Mouse (Mus musculus) testis, adult 2 months (tissue): ENCODE results near the gene Tpst2. TPM values are rescaled to one million over a fixed set of nuclear protein-coding genes. Genes with fewer than 3 reads are reported as not detected.

ENCODE experiments used
- H3K27ac ChIP-seq: fragments of 200-500 bp; 2 replicates; pipeline ENCODE4 v1.5.1; 2012; ENCODE audit warnings: low read depth, low read length; ENCODE audit not compliant: control insufficient read depth, insufficient read depth
- H3K27me3 ChIP-seq: fragments of 200-500 bp; 2 replicates; pipeline ENCODE4 v1.6.1; 2012; ENCODE audit warnings: mild to moderate bottlenecking, low read length, moderate library complexity; ENCODE audit not compliant: control insufficient read depth, insufficient read depth
- H3K36me3 ChIP-seq: fragments of 200-500 bp; 2 replicates; pipeline ENCODE4 v1.6.1; 2012; ENCODE audit warnings: mild to moderate bottlenecking, low read length; ENCODE audit not compliant: control insufficient read depth, insufficient read depth
- H3K4me1 ChIP-seq: fragments of 200-500 bp; 2 replicates; pipeline ENCODE4 v1.6.1; 2012; ENCODE audit warnings: low read length; ENCODE audit not compliant: control insufficient read depth, insufficient read depth
- H3K4me3 ChIP-seq: fragments of 200-500 bp; 2 replicates; pipeline ENCODE4 v1.5.1; 2012; ENCODE audit warnings: low read depth, mild to moderate bottlenecking, low read length, moderate library complexity, mixed read lengths; ENCODE audit not compliant: control insufficient read depth
- CTCF ChIP-seq: fragments of 200-500 bp; IDR thresholded peaks from 2 replicates; pipeline ENCODE4 v1.5.1; 2012; ENCODE audit warnings: low read depth, mild to moderate bottlenecking, inconsistent platforms, low read length, moderate library complexity; ENCODE audit not compliant: control insufficient read depth, insufficient read depth, insufficient replicate concordance
- POLR2A ChIP-seq: fragments of 200-500 bp; IDR thresholded peaks from 2 replicates; pipeline ENCODE4 v1.6.1; 2012; ENCODE audit warnings: low read depth, mild to moderate bottlenecking, inconsistent platforms, low read length, moderate library complexity; ENCODE audit not compliant: control insufficient read depth
- polyA plus RNA-seq: library from polyadenylated mRNA; depleted of rRNA; stranded (reverse); fragments of >200 nt; gene quantifications from 2 replicates; pipeline ENCODE4 v1.2.3, GENCODE M21; 2012

Gene Tpst2
- polyA plus RNA-seq, 1 experiment = 6.6 TPM

- Histone ChIP-seq H3K27ac (peak overlapping the region; percentile 59), H3K4me1 (peaks cover 15% of the 10 kb centered on the region), H3K27me3 (no peaks in the 10 kb centered on the region), H3K36me3 (peaks cover 6% of the 10 kb centered on the region), H3K4me3 (peak overlapping the region; percentile 98)
- TF ChIP-seq POLR2A (no peak), CTCF (no peak)
Measured at GRCm38 (mm10) chr5:112326446-112327009, 50.0 kb downstream of the Tpst2 start.

- Histone ChIP-seq H3K36me3 (peaks cover 9% of the 10 kb centered on the region), H3K4me3 (no peak overlapping the region), H3K4me1 (peaks cover 15% of the 10 kb centered on the region), H3K27ac (no peak overlapping the region), H3K27me3 (no peaks in the 10 kb centered on the region)
- TF ChIP-seq CTCF (no peak), POLR2A (no peak)
Measured at GRCm38 (mm10) chr5:112327854-112328253, 51.4 kb downstream of the Tpst2 start.

DNA sequence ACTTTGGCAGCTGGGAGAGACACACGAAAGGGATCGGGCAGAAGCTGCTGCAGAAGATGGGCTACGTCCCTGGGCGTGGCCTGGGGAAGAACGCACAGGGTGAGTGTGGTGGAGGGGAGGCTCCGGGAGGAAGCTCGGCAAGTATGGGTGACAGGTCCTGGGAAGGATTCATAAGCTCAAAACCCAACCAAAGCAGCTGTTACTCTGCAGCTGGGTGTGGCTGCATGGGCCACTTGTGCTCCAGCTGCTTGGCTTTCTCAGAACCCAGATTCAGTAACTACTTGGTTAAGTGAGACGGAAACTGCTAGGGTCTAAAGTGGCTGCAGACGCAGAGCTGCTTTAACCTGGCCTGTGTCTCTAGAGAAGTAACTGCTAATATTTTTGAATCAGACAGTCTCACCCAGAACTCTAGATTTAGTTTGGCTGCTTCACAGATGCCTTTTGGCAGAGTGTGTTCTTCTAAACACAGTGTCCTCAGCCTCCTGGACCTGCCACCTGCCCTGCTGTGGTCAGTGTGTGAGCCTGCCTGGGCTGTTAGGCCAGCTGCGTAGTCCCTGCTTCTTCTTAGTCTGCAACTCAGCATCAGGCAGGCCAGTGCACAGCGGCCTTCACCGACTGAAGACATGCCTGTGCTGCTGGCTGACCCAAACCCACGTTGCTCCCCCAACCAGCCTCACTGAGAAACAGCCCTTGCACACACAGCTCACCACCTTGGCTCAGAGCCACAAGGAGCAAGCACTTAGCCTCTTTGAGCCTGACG lies 53.5 kb downstream of the Tpst2 start:
- Histone ChIP-seq H3K4me3 (no peak overlapping the region), H3K27ac (no peak overlapping the region), H3K36me3 (peaks cover 9% of the 10 kb centered on the region), H3K27me3 (no peaks in the 10 kb centered on the region), H3K4me1 (peaks cover 8% of the 10 kb centered on the region)
- TF ChIP-seq POLR2A (no peak), CTCF (no peak)

DNA sequence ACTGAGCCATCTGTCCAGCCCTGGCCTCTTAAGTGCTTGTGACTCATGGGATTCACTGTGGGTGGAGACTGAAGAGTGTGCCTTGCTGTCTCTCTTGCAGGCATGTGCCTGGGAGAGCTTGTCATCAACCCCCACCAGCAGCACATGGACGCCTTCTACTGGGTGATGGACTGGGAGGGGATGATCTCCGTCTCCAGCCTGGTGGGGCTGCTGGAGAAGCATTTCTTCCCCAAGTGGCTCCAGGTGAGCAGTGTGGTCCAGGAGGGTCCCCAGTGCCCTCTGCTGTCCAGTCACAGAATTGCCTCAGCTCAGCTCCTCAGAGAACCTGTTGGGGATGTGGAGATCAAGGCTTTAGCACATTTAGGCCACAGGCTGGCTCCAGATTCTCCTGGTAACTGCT lies 59.0 kb downstream of the Tpst2 start:
- H3K36me3 ChIP-seq = peaks cover 6% of the 10 kb centered on the region
- no peaks in the 10 kb centered on the region for H3K27me3 ChIP-seq
- TF ChIP-seq POLR2A (no peak), CTCF (peak; percentile 63; the same call in 1 of the 2 replicates)
- no peak overlapping the region for H3K4me3 ChIP-seq
- H3K4me1 ChIP-seq = no peaks in the 10 kb centered on the region
- no peak overlapping the region for H3K27ac ChIP-seq

DNA sequence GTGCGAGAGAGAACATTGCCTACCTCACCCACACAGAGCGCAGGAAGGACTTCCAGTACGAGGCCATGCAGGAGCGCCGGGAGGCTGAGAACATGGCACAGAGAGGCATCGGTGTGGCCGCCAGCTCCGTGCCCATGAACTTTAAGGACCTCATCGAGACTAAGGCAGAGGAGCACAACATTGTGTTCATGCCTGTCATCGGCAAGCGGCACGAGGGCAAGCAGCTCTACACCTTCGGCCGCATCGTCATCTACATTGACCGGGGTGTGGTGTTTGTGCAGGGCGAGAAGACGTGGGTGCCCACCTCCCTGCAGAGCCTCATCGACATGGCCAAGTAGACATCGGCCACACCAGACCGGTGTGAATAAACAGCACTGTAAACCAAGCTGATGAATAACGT lies 60.5 kb downstream of the Tpst2 start:
- peaks cover 3% of the 10 kb centered on the region for H3K36me3 ChIP-seq
- no peaks in the 10 kb centered on the region for H3K27me3 ChIP-seq
- TF ChIP-seq CTCF (no peak), POLR2A (no peak)
- no peaks in the 10 kb centered on the region for H3K4me1 ChIP-seq
- H3K4me3 ChIP-seq = no peak overlapping the region
- H3K27ac ChIP-seq = no peak overlapping the region

DNA sequence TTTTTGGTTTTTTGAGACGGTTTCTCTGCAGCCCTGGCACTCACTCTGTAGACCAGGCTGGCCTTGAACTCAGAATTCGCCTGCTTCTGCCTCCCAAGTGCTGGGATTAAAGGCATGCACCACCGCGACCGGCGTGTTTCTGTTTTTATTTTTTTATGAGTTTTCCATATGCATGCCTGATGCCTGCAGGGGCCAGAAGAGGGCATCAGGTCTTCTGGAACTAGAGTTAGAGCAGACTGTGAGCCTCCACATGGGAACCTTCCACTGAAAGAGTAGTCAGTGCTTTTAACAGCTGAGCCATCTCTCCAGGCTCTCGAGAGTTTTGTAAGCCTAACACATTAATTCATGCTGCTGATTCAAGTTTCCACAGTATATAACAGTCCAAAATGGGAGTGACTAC lies 62.7 kb downstream of the Tpst2 start:
- peaks cover 9% of the 10 kb centered on the region for H3K4me1 ChIP-seq
- no peak overlapping the region for H3K27ac ChIP-seq
- no peak for TF ChIP-seq POLR2A
- no peak for TF ChIP-seq CTCF
- H3K27me3 ChIP-seq = no peaks in the 10 kb centered on the region
- no peak overlapping the region for H3K4me3 ChIP-seq
- no peaks in the 10 kb centered on the region; the same call in none of the 2 replicates for H3K36me3 ChIP-seq

DNA sequence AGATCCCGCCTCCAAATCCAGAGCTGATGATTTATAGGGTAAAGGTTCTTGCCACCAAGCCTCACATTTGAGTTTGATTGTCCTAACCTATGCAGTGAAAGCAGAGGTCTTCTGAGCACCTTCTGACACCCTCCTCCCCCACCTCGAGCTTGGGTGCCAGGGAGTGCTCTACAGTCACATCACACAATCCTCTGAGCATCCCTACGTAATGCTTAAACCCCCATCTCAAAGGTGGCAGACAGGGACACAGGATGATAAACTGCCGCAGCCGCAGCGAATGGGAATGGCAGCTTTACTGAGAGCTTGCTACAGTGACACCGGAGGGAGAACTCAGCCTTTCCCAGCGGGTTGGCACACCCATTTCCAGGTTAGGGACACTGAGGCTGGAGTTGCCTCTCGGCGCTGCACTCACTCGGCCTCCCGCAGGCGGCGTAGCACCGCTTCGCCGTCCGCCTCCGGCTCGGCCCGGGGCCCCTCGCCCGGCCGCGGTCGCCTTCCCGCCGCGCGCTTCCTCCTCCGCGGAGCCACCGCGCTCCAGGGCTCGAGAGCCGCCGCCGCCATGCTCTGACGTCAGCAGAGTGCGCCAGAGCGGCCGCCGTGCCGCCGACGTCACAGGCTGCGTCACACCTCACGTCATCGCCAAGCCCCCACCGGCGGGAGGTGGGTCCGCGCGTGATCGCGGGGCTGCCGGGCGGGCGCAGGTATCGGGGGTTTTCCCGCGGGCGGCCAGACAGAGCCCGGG lies 66.1 kb downstream of the Tpst2 start, which contains the start of the genes Srrd and Hps4:
Gene Srrd (minus strand): TSS at position 578 of the 742 bp plus-strand sequence.
Gene Hps4 (plus strand): TSS at position 621 of the 742 bp plus-strand sequence.
- no peaks in the 10 kb centered on the region for H3K27me3 ChIP-seq
- H3K36me3 ChIP-seq = no peaks in the 10 kb centered on the region; the same call in 1 of the 2 replicates
- H3K4me1 ChIP-seq = peaks cover 9% of the 10 kb centered on the region
- H3K4me3 ChIP-seq = peak within 1 kb of the TSS; percentile 97
- TF ChIP-seq CTCF (no peak), POLR2A (peak; percentile 50)
- peak within 1 kb of the TSS; percentile 40; the same call in 1 of the 2 replicates for H3K27ac ChIP-seq
